Mouse (Mus musculus) heart, embryonic 13.5 days (tissue): ENCODE results near the gene Plekha5. TPM values are rescaled to one million over a fixed set of nuclear protein-coding genes. Genes with fewer than 3 reads are reported as not detected.
"Not testable (repeated sequence)": the region's sequence is repeated elsewhere in the genome, so short reads cannot be mapped to it uniquely, and the experiment has no call there.

Experiments
- ATAC-seq: fragments of 200-750 bp; cut with Nextera tagmentation; 2 replicates; pipeline ENCODE4 v1.8.0; 2017; ENCODE audit warnings: moderate TSS enrichment; ENCODE audit not compliant: insufficient number of reproducible peaks, low FRiP score, low TSS enrichment; ENCODE audit errors: extremely low read depth
- H3K27ac ChIP-seq: fragments of 300-500 bp; sonication (generic); replicated peaks from 2 replicates; pipeline ENCODE4 v1.5.1; 2015; ENCODE audit warnings: moderate library complexity, mild to moderate bottlenecking, inconsistent platforms
- H3K27me3 ChIP-seq: fragments of 300-500 bp; sonication (generic); replicated peaks from 2 replicates; pipeline ENCODE4 v1.6.1; 2015; ENCODE audit warnings: mild to moderate bottlenecking, inconsistent platforms
- H3K36me3 ChIP-seq: fragments of 300-500 bp; sonication (generic); 2 replicates; pipeline ENCODE4 v1.6.1; 2015; ENCODE audit warnings: mild to moderate bottlenecking, inconsistent platforms
- H3K4me1 ChIP-seq: fragments of 300-500 bp; sonication (generic); 2 replicates; pipeline ENCODE4 v1.6.1; 2015; ENCODE audit warnings: inconsistent platforms
- H3K4me2 ChIP-seq: fragments of 300-500 bp; sonication (generic); 2 replicates; pipeline ENCODE4 v1.6.1; 2015; ENCODE audit warnings: inconsistent platforms, mild to moderate bottlenecking, moderate library complexity
- H3K4me3 ChIP-seq: fragments of 300-500 bp; sonication (generic); 2 replicates; pipeline ENCODE4 v1.5.1; 2015; ENCODE audit warnings: moderate library complexity, mild to moderate bottlenecking, inconsistent platforms
- H3K9ac ChIP-seq: fragments of 300-500 bp; sonication (generic); 2 replicates; pipeline ENCODE4 v1.6.1; 2015; ENCODE audit warnings: inconsistent platforms, mild to moderate bottlenecking, moderate library complexity
- H3K9me3 ChIP-seq: fragments of 300-500 bp; sonication (generic); 2 replicates; pipeline ENCODE4 v1.6.1; 2016; ENCODE audit warnings: inconsistent platforms
- WGBS: fragments of 180-500 bp; shearing (Covaris S2); methylation state at CpG from one replicate; pipeline ENCODE4 v1.1.7; 2015; ENCODE audit warnings: mixed read lengths; 5-methylcytosine and 5-hydroxymethylcytosine counted together
- polyA plus RNA-seq: library from polyadenylated mRNA; unstranded; fragments of >200 nt; fragmentation: Nextera tagmentation; extraction: Ambion mirVana; gene quantifications from 2 replicates; pipeline ENCODE4 v1.2.1, GENCODE M21; 2015

The Plekha5 gene
- polyA plus RNA-seq, 1 experiment from 2014 or later, result 18.7 TPM

GRCm38 (mm10) chr6:140586714-140587259 is 162.9 kb downstream of the Plekha5 start:
- Histone ChIP-seq H3K4me3 (no peak overlapping the region), H3K9me3 (no peaks in the 10 kb centered on the region), H3K9ac (no peak overlapping the region), H3K4me1 (no peaks in the 10 kb centered on the region), H3K36me3 (peaks cover 73% of the 10 kb centered on the region), H3K4me2 (no peak overlapping the region), H3K27me3 (no peaks in the 10 kb centered on the region), H3K27ac (no peak overlapping the region)
- 65% methylated on average over 8 of the region's 8 CpGs for WGBS
- no peak for ATAC-seq

- Histone ChIP-seq H3K4me1 (no peaks in the 10 kb centered on the region), H3K36me3 (peaks cover 87% of the 10 kb centered on the region)
Observed at GRCm38 (mm10) chr6:140591331-140591730, 167.5 kb downstream of the Plekha5 start.

GRCm38 (mm10) chr6:140592713-140593112 is 168.9 kb downstream of the Plekha5 start:
- WGBS, result 82% methylated on average over 8 of the region's 8 CpGs
- H3K4me2 ChIP-seq, result no peak overlapping the region
- no peaks in the 10 kb centered on the region for H3K27me3 ChIP-seq
- H3K9me3 ChIP-seq, result no peaks in the 10 kb centered on the region
- H3K36me3 ChIP-seq, result peaks cover 86% of the 10 kb centered on the region
- H3K27ac ChIP-seq, result no peak overlapping the region
- no peak overlapping the region for H3K4me3 ChIP-seq
- H3K4me1 ChIP-seq, result no peaks in the 10 kb centered on the region
- ATAC-seq, result no peak
- H3K9ac ChIP-seq, result no peak overlapping the region

More at GRCm38 (mm10) chr6:140591331-140591730, 167.5 kb downstream of the Plekha5 start:
- Histone ChIP-seq H3K4me2 (no peak overlapping the region), H3K9ac (no peak overlapping the region), H3K9me3 (no peaks in the 10 kb centered on the region), H3K27ac (no peak overlapping the region), H3K27me3 (no peaks in the 10 kb centered on the region), H3K4me3 (no peak overlapping the region)
- no peak for ATAC-seq
- WGBS, result 74% methylated on average over 5 of the region's 5 CpGs

- Histone ChIP-seq H3K9ac (no peak overlapping the region), H3K4me3 (no peak overlapping the region), H3K4me1 (no peaks in the 10 kb centered on the region), H3K4me2 (no peak overlapping the region), H3K27ac (no peak overlapping the region), H3K9me3 (no peaks in the 10 kb centered on the region), H3K36me3 (peaks cover 80% of the 10 kb centered on the region), H3K27me3 (no peaks in the 10 kb centered on the region)
- ATAC-seq, result no peak
- WGBS, result 80% methylated on average over 17 of the region's 17 CpGs
Observed at GRCm38 (mm10) chr6:140593420-140594170, 169.7 kb downstream of the Plekha5 start.

- H3K4me2 ChIP-seq, ATAC-seq, H3K9ac ChIP-seq, H3K27ac ChIP-seq, H3K9me3 ChIP-seq, H3K27me3 ChIP-seq, H3K4me1 ChIP-seq, H3K4me3 ChIP-seq: not testable (repeated sequence)
- 87% methylated on average over 6 of the region's 6 CpGs for WGBS
- H3K36me3 ChIP-seq, result peaks cover 69% of the 10 kb centered on the region
Observed at GRCm38 (mm10) chr6:140595551-140595950, 171.7 kb downstream of the Plekha5 start.

GRCm38 (mm10) chr6:140597381-140598329 is 173.8 kb downstream of the Plekha5 start:
- Histone ChIP-seq H3K4me1 (no peaks in the 10 kb centered on the region), H3K9me3 (no peaks in the 10 kb centered on the region), H3K27me3 (no peaks in the 10 kb centered on the region), H3K9ac (no peak overlapping the region), H3K27ac (no peak overlapping the region), H3K4me3 (no peak overlapping the region), H3K4me2 (no peak overlapping the region), H3K36me3 (peaks cover 50% of the 10 kb centered on the region)
- no peak for ATAC-seq
- 85% methylated on average over 15 of the region's 15 CpGs for WGBS

GRCm38 (mm10) chr6:140598516-140598915 is 174.7 kb downstream of the Plekha5 start:
- Histone ChIP-seq H3K27me3 (no peaks in the 10 kb centered on the region), H3K9me3 (no peaks in the 10 kb centered on the region), H3K36me3 (peaks cover 41% of the 10 kb centered on the region), H3K4me3 (no peak overlapping the region), H3K27ac (no peak overlapping the region), H3K4me2 (no peak overlapping the region), H3K9ac (no peak overlapping the region), H3K4me1 (no peaks in the 10 kb centered on the region; the same call in 1 of the 2 replicates)
- ATAC-seq, result no peak
- WGBS, result 88% methylated on average over 9 of the region's 9 CpGs

GRCm38 (mm10) chr6:140599337-140599736 is 175.5 kb downstream of the Plekha5 start:
- peaks cover 33% of the 10 kb centered on the region for H3K36me3 ChIP-seq
- no peaks in the 10 kb centered on the region; the same call in 1 of the 2 replicates for H3K4me1 ChIP-seq
- WGBS, result 79% methylated on average over 5 of the region's 5 CpGs
- no peak overlapping the region for H3K27ac ChIP-seq
- no peaks in the 10 kb centered on the region for H3K9me3 ChIP-seq
- no peak for ATAC-seq
- H3K27me3 ChIP-seq, result no peaks in the 10 kb centered on the region
- H3K4me2 ChIP-seq, result no peak overlapping the region
- H3K9ac ChIP-seq, result no peak overlapping the region
- H3K4me3 ChIP-seq, result no peak overlapping the region

- not testable (repeated sequence) for H3K27ac ChIP-seq, H3K4me3 ChIP-seq
Observed at GRCm38 (mm10) chr6:140600671-140601070, 176.8 kb downstream of the Plekha5 start.

GRCm38 (mm10) chr6:140601175-140601574 is 177.3 kb downstream of the Plekha5 start:
- H3K4me2 ChIP-seq, result no peak overlapping the region
- H3K4me3 ChIP-seq, result no peak overlapping the region
- WGBS, result 82% methylated on average over 4 of the region's 4 CpGs
- H3K9me3 ChIP-seq, result no peaks in the 10 kb centered on the region
- no peaks in the 10 kb centered on the region for H3K27me3 ChIP-seq
- no peak overlapping the region for H3K9ac ChIP-seq
- no peaks in the 10 kb centered on the region; the same call in 1 of the 2 replicates for H3K4me1 ChIP-seq
- no peak overlapping the region for H3K27ac ChIP-seq
- no peak for ATAC-seq
- peaks cover 17% of the 10 kb centered on the region for H3K36me3 ChIP-seq

More at GRCm38 (mm10) chr6:140600671-140601070, 176.8 kb downstream of the Plekha5 start:
- H3K36me3 ChIP-seq, result peaks cover 22% of the 10 kb centered on the region
- ATAC-seq, H3K9me3 ChIP-seq, H3K4me2 ChIP-seq, H3K9ac ChIP-seq, H3K27me3 ChIP-seq, H3K4me1 ChIP-seq: not testable (repeated sequence)
- 83% methylated on average over 8 of the region's 8 CpGs for WGBS
